Mouse (Mus musculus): Measurements from ENCODE around the gene Sphkap. TPM values are rescaled to one million over a fixed set of nuclear protein-coding genes. Genes with fewer than 3 reads are reported as not detected.

The Sphkap gene
- 17.2 and 19.5 TPM in 2 replicates for polyA plus RNA-seq (2015; fragmentation: Nextera tagmentation; extraction: Ambion mirVana)

- peaks cover 11% of the 10 kb centered on the region for H3K4me1 ChIP-seq (replicated peaks; ENCODE audit: control insufficient read depth, insufficient read depth, low read length)
- no peaks in the 10 kb centered on the region for H3K9me3 ChIP-seq (ENCODE audit: control insufficient read depth, low read length)
- H3K27ac ChIP-seq (ENCODE audit: low read length), result no peak within 1 kb of the TSS
- 1% methylated on average over 16 of the region's 16 CpGs for WGBS
- H3K4me2 ChIP-seq (ENCODE audit: low read length), result peak within 1 kb of the TSS; percentile 85
- no peaks in the 10 kb centered on the region; the same call in 1 of the 2 replicates for H3K27me3 ChIP-seq (replicated peaks; ENCODE audit: control insufficient read depth, insufficient read depth, low read length)
- peak; percentile 89 for ATAC-seq
- H3K9ac ChIP-seq (replicated peaks; ENCODE audit: low read depth, low read length), result peak within 1 kb of the TSS; percentile 51
- H3K4me3 ChIP-seq (replicated peaks; ENCODE audit: low read length), result peak within 1 kb of the TSS; percentile 52
- no peaks in the 10 kb centered on the region for H3K36me3 ChIP-seq (ENCODE audit: control insufficient read depth, insufficient read depth)
These were observed at the start of gene Sphkap for GRCm38 (mm10) chr1:83408021-83408464. Sphkap (minus strand) TSS chr1:83408200.

GRCm38 (mm10) chr1:83451291-83451690 lies 43.3 kb upstream of the Sphkap start:
- WGBS, result 68% methylated on average over 5 of the region's 5 CpGs
- ATAC-seq, result no peak

GRCm38 (mm10) chr1:83440422-83440821 lies 32.4 kb upstream of the Sphkap start:
- ATAC-seq, result no peak
- Histone ChIP-seq H3K4me3 (replicated peaks; ENCODE audit: low read length) (no peak overlapping the region), H3K9ac (replicated peaks; ENCODE audit: low read depth, low read length) (no peak overlapping the region), H3K27ac (ENCODE audit: low read length) (no peak overlapping the region), H3K9me3 (ENCODE audit: control insufficient read depth, low read length) (no peaks in the 10 kb centered on the region), H3K27me3 (replicated peaks; ENCODE audit: control insufficient read depth, insufficient read depth, low read length) (no peaks in the 10 kb centered on the region), H3K36me3 (ENCODE audit: control insufficient read depth, insufficient read depth) (no peaks in the 10 kb centered on the region), H3K4me1 (replicated peaks; ENCODE audit: control insufficient read depth, insufficient read depth, low read length) (no peaks in the 10 kb centered on the region), H3K4me2 (ENCODE audit: low read length) (no peak overlapping the region)
- 95% methylated on average over 2 of the region's 2 CpGs for WGBS

More at GRCm38 (mm10) chr1:83451291-83451690, 43.3 kb upstream of the Sphkap start:
- H3K9ac ChIP-seq (replicated peaks; ENCODE audit: low read depth, low read length), result no peak overlapping the region
- no peak overlapping the region for H3K4me2 ChIP-seq (ENCODE audit: low read length)
- no peak overlapping the region for H3K27ac ChIP-seq (ENCODE audit: low read length)
- no peaks in the 10 kb centered on the region for H3K36me3 ChIP-seq (ENCODE audit: control insufficient read depth, insufficient read depth)
- no peak overlapping the region for H3K4me3 ChIP-seq (replicated peaks; ENCODE audit: low read length)
- no peaks in the 10 kb centered on the region for H3K4me1 ChIP-seq (replicated peaks; ENCODE audit: control insufficient read depth, insufficient read depth, low read length)
- H3K27me3 ChIP-seq (replicated peaks; ENCODE audit: control insufficient read depth, insufficient read depth, low read length), result no peaks in the 10 kb centered on the region
- no peaks in the 10 kb centered on the region for H3K9me3 ChIP-seq (ENCODE audit: control insufficient read depth, low read length)

- Histone ChIP-seq H3K9ac (replicated peaks; ENCODE audit: low read depth, low read length) (no peak overlapping the region), H3K4me2 (ENCODE audit: low read length) (no peak overlapping the region), H3K36me3 (ENCODE audit: control insufficient read depth, insufficient read depth) (no peaks in the 10 kb centered on the region), H3K4me1 (replicated peaks; ENCODE audit: control insufficient read depth, insufficient read depth, low read length) (peaks cover 5% of the 10 kb centered on the region), H3K27me3 (replicated peaks; ENCODE audit: control insufficient read depth, insufficient read depth, low read length) (no peaks in the 10 kb centered on the region), H3K4me3 (replicated peaks; ENCODE audit: low read length) (no peak overlapping the region), H3K27ac (ENCODE audit: low read length) (no peak overlapping the region), H3K9me3 (ENCODE audit: control insufficient read depth, low read length) (no peaks in the 10 kb centered on the region)
- no peak for ATAC-seq
- 84% methylated on average over 3 of the region's 3 CpGs for WGBS
These were observed 25.9 kb upstream of the Sphkap start for GRCm38 (mm10) chr1:83433932-83434331.

- Histone ChIP-seq H3K36me3 (ENCODE audit: control insufficient read depth, insufficient read depth) (no peaks in the 10 kb centered on the region), H3K9me3 (ENCODE audit: control insufficient read depth, low read length) (no peaks in the 10 kb centered on the region), H3K4me3 (replicated peaks; ENCODE audit: low read length) (no peak overlapping the region), H3K27me3 (replicated peaks; ENCODE audit: control insufficient read depth, insufficient read depth, low read length) (no peaks in the 10 kb centered on the region), H3K9ac (replicated peaks; ENCODE audit: low read depth, low read length) (no peak overlapping the region), H3K4me2 (ENCODE audit: low read length) (no peak overlapping the region), H3K27ac (ENCODE audit: low read length) (no peak overlapping the region), H3K4me1 (replicated peaks; ENCODE audit: control insufficient read depth, insufficient read depth, low read length) (peaks cover 5% of the 10 kb centered on the region)
- peak; percentile 69 for ATAC-seq
These were observed 21.9 kb upstream of the Sphkap start for GRCm38 (mm10) chr1:83429866-83430265.

- no peak overlapping the region for H3K27ac ChIP-seq (ENCODE audit: low read length)
- 3% methylated on average over 11 of the region's 11 CpGs for WGBS
These were observed 384 bp downstream of the Sphkap start for GRCm38 (mm10) chr1:83407616-83408015.

GRCm38 (mm10) chr1:83406882-83407549 lies 984 bp downstream of the Sphkap start:
- Histone ChIP-seq H3K4me3 (replicated peaks; ENCODE audit: low read length) (peak overlapping the region; percentile 52), H3K9me3 (ENCODE audit: control insufficient read depth, low read length) (no peaks in the 10 kb centered on the region), H3K4me1 (replicated peaks; ENCODE audit: control insufficient read depth, insufficient read depth, low read length) (peaks cover 11% of the 10 kb centered on the region), H3K4me2 (ENCODE audit: low read length) (peak overlapping the region; percentile 85), H3K27me3 (replicated peaks; ENCODE audit: control insufficient read depth, insufficient read depth, low read length) (no peaks in the 10 kb centered on the region; the same call in 1 of the 2 replicates), H3K27ac (ENCODE audit: low read length) (no peak overlapping the region), H3K36me3 (ENCODE audit: control insufficient read depth, insufficient read depth) (no peaks in the 10 kb centered on the region), H3K9ac (replicated peaks; ENCODE audit: low read depth, low read length) (peak overlapping the region; percentile 51; the same call in 1 of the 2 replicates)
- ATAC-seq, result no peak
- 6% methylated on average over 8 of the region's 8 CpGs for WGBS

More at GRCm38 (mm10) chr1:83407616-83408015, 384 bp downstream of the Sphkap start:
- peak overlapping the region; percentile 51 for H3K9ac ChIP-seq (replicated peaks; ENCODE audit: low read depth, low read length)
- peaks cover 11% of the 10 kb centered on the region for H3K4me1 ChIP-seq (replicated peaks; ENCODE audit: control insufficient read depth, insufficient read depth, low read length)
- peak; percentile 51 for ATAC-seq
- H3K9me3 ChIP-seq (ENCODE audit: control insufficient read depth, low read length), result no peaks in the 10 kb centered on the region
- H3K4me2 ChIP-seq (ENCODE audit: low read length), result peak overlapping the region; percentile 85
- H3K27me3 ChIP-seq (replicated peaks; ENCODE audit: control insufficient read depth, insufficient read depth, low read length), result no peaks in the 10 kb centered on the region; the same call in 1 of the 2 replicates
- no peaks in the 10 kb centered on the region for H3K36me3 ChIP-seq (ENCODE audit: control insufficient read depth, insufficient read depth)
- H3K4me3 ChIP-seq (replicated peaks; ENCODE audit: low read length), result peak overlapping the region; percentile 52

GRCm38 (mm10) chr1:83401079-83401478 lies 6.9 kb downstream of the Sphkap start:
- no peak for ATAC-seq
- Histone ChIP-seq H3K4me3 (replicated peaks; ENCODE audit: low read length) (no peak overlapping the region), H3K27me3 (replicated peaks; ENCODE audit: control insufficient read depth, insufficient read depth, low read length) (no peaks in the 10 kb centered on the region), H3K9ac (replicated peaks; ENCODE audit: low read depth, low read length) (no peak overlapping the region), H3K27ac (ENCODE audit: low read length) (no peak overlapping the region), H3K36me3 (ENCODE audit: control insufficient read depth, insufficient read depth) (no peaks in the 10 kb centered on the region), H3K9me3 (ENCODE audit: control insufficient read depth, low read length) (no peaks in the 10 kb centered on the region), H3K4me1 (replicated peaks; ENCODE audit: control insufficient read depth, insufficient read depth, low read length) (no peaks in the 10 kb centered on the region), H3K4me2 (ENCODE audit: low read length) (no peak overlapping the region)
- WGBS, result 90% methylated on average over 1 of the region's 1 CpGs

- ATAC-seq, result no peak
- H3K9me3 ChIP-seq (ENCODE audit: control insufficient read depth, low read length), result no peaks in the 10 kb centered on the region
- no peak overlapping the region for H3K4me3 ChIP-seq (replicated peaks; ENCODE audit: low read length)
- 82% methylated on average over 2 of the region's 2 CpGs for WGBS
- H3K36me3 ChIP-seq (ENCODE audit: control insufficient read depth, insufficient read depth), result no peaks in the 10 kb centered on the region
- no peak overlapping the region for H3K27ac ChIP-seq (ENCODE audit: low read length)
- H3K9ac ChIP-seq (replicated peaks; ENCODE audit: low read depth, low read length), result no peak overlapping the region
- no peak overlapping the region for H3K4me2 ChIP-seq (ENCODE audit: low read length)
- no peaks in the 10 kb centered on the region for H3K4me1 ChIP-seq (replicated peaks; ENCODE audit: control insufficient read depth, insufficient read depth, low read length)
- H3K27me3 ChIP-seq (replicated peaks; ENCODE audit: control insufficient read depth, insufficient read depth, low read length), result no peaks in the 10 kb centered on the region
These were observed 11.7 kb downstream of the Sphkap start for GRCm38 (mm10) chr1:83396284-83396683.
